Mouse (Mus musculus) G1E (cell line): Measurements from ENCODE around the gene Cdh18. TPM values are rescaled to one million over a fixed set of nuclear protein-coding genes. Genes with fewer than 3 reads are reported as not detected.
"Not testable (repeated sequence)": the region's sequence is repeated elsewhere in the genome, so short reads cannot be mapped to it uniquely, and the experiment has no call there.

Experiments
- ATAC-seq: 2 replicates; pipeline ENCODE4 v1.8.0; 2016; ENCODE audit warnings: mild to moderate bottlenecking; ENCODE audit not compliant: insufficient number of reproducible peaks, poor library complexity, low FRiP score, severe bottlenecking; ENCODE audit errors: extremely low read depth
- DNase-seq: peaks from one replicate; pipeline ENCODE4 v3.0.0; 2012; ENCODE audit warnings: low spot score
- H3K27me3 ChIP-seq: 2 replicates; pipeline ENCODE4 v1.6.1; 2012; ENCODE audit warnings: mild to moderate bottlenecking, low read length, inconsistent platforms; ENCODE audit not compliant: insufficient read depth
- H3K36me3 ChIP-seq: replicated peaks from 2 replicates; pipeline ENCODE3; 2012; ENCODE audit warnings: mild to moderate bottlenecking, inconsistent platforms
- H3K4me1 ChIP-seq: 2 replicates; pipeline ENCODE4 v1.6.1; 2012; ENCODE audit warnings: low read depth, low read length, inconsistent platforms, mixed read lengths; ENCODE audit not compliant: insufficient read depth
- H3K4me3 ChIP-seq: 2 replicates; pipeline ENCODE4 v1.5.1; 2012; ENCODE audit warnings: low read depth, mild to moderate bottlenecking, inconsistent platforms, low read length, moderate library complexity, mixed read lengths
- H3K9me3 ChIP-seq: replicated peaks from 2 replicates; pipeline ENCODE4 v1.6.1; 2012; ENCODE audit warnings: inconsistent platforms
- CTCF ChIP-seq: IDR thresholded peaks from 2 replicates; pipeline ENCODE4 v1.5.1; 2012; ENCODE audit warnings: low read depth, low read length, inconsistent platforms, mixed read lengths
- GATA1 ChIP-seq: IDR thresholded peaks from 2 replicates; pipeline ENCODE4 v1.6.1; 2012; ENCODE audit warnings: borderline replicate concordance, low read length, inconsistent platforms, mixed read lengths
- GATA2 ChIP-seq: IDR thresholded peaks from 2 replicates; pipeline ENCODE4 v1.6.1; 2012; ENCODE audit warnings: low read depth, low read length, inconsistent platforms, borderline replicate concordance
- POLR2AphosphoS5 ChIP-seq: IDR thresholded peaks from 2 replicates; pipeline ENCODE4 v1.6.1; 2012; ENCODE audit warnings: low read depth, low read length, inconsistent platforms; ENCODE audit not compliant: insufficient replicate concordance
- TAL1 ChIP-seq: conservative IDR thresholded peaks from 2 replicates; pipeline ENCODE4 v1.6.1; 2012; ENCODE audit warnings: low read depth, low read length, inconsistent platforms, mixed read lengths
- polyA plus RNA-seq: library from polyadenylated mRNA; stranded (reverse); fragments of >175 nt; gene quantifications from 2 replicates; pipeline ENCODE4 v1.2.3, GENCODE M21; 2012
- total RNA-seq, 2 experiments: library from RNA; stranded (forward) in 1 of 2; stranded (reverse) in 1 of 2; fragments of 200-1000 nt in 1 of 2; fragments of >200 nt in 1 of 2; fragmentation: Nextera tagmentation in 1 of 2; gene quantifications; 2 replicates each; pipeline ENCODE4 v1.2.3; 2014 to 2017

Gene Cdh18
- total and polyA plus RNA-seq, 3 experiments, result 0.16 TPM; not detected in 2

DNA sequence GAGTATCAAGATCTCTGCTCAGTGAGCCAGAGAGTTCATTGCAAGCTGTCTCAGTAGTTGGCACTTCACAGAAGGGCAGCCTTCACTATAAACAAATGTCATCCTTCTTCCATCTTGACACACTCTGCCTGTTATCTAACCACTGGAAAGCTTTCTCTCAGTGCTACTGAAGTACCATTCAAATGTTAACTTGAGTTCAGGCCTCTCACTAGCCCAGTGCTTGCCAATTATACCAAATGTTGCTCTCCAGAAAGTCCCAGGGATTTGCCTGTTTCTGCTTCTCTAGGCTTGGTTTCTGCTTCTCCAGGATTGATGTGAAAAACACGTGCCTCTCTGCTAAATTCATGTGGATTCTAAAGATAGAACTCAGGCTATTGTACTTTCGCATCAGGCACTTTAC, 681.8 kb downstream of the Cdh18 start:
- no peaks in the 10 kb centered on the region for H3K27me3 ChIP-seq
- no peaks in the 10 kb centered on the region for H3K9me3 ChIP-seq
- DNase-seq (no peak), ATAC-seq (no peak)
- no peaks in the 10 kb centered on the region for H3K4me1 ChIP-seq
- TF ChIP-seq CTCF, result no peak
- TF ChIP-seq POLR2AphosphoS5, result no peak
- TF ChIP-seq GATA2, result no peak
- TF ChIP-seq TAL1, result no peak
- TF ChIP-seq GATA1, result no peak
- H3K36me3 ChIP-seq, result no peaks in the 10 kb centered on the region
- no peak overlapping the region for H3K4me3 ChIP-seq

DNA sequence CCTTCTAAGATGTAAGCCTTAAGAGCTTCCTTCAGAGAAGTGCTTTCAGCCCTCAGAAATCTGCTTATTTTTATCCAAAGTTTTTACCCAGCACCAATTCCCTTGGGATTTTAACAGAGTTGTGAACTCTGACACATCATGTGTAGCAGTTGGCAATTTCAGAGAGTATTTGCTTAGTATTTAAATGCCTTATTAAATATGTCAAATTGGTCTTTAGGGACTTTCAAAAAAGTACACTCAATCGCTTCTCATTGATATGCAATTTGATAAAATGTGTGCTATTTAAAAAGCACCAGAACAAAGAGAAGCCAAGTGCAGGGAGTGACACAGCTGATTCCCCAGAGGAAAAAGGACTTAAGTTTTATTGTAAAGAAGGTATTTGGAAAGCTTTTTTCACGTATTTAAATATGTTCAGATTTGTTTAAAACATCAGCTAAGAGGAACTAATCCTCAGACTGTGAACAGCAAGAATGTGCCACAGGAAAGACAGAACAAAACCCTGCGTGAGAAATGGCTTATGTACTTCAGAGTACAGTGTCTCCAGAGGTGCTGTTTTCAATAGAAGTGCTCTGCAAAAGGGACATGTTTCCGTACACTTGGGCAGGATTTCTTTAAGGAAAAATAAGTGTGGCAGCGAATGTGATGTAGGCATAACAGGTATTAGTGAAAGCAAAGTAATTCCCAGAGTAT, 709.1 kb downstream of the Cdh18 start:
- TF ChIP-seq TAL1, result no peak
- TF ChIP-seq CTCF, result no peak
- no peaks in the 10 kb centered on the region for H3K4me1 ChIP-seq
- DNase-seq, result no peak
- no peak for ATAC-seq
- H3K4me3 ChIP-seq, result no peak overlapping the region
- no peaks in the 10 kb centered on the region for H3K27me3 ChIP-seq
- no peaks in the 10 kb centered on the region for H3K36me3 ChIP-seq
- H3K9me3 ChIP-seq, result no peaks in the 10 kb centered on the region

DNA sequence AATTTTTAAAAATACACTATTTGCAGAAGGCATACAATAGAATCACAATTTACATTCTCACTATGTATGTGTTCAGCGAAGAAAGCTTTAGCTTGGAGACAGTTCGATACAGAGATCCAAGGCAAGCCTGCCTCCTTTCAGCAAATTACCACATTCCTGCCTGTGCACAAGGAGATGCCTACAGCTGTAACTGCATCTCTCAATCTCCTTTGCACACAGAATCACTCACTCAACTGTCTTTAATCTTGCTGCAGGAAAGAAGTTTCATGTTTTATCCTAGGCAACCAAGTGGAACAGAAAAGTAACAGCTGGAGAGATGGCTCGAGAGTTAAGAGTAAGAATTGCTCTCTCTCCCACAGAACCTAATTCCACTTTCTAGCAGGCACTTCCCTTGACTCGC, 729.6 kb downstream of the Cdh18 start:
- Histone ChIP-seq H3K9me3 (no peaks in the 10 kb centered on the region), H3K27me3 (no peaks in the 10 kb centered on the region), H3K36me3 (no peaks in the 10 kb centered on the region), H3K4me3 (no peak overlapping the region), H3K4me1 (no peaks in the 10 kb centered on the region)
- DNase-seq (no peak), ATAC-seq (no peak)
- no peak for TF ChIP-seq GATA2
- TF ChIP-seq CTCF, result no peak
- no peak for TF ChIP-seq GATA1
- no peak for TF ChIP-seq POLR2AphosphoS5

DNA sequence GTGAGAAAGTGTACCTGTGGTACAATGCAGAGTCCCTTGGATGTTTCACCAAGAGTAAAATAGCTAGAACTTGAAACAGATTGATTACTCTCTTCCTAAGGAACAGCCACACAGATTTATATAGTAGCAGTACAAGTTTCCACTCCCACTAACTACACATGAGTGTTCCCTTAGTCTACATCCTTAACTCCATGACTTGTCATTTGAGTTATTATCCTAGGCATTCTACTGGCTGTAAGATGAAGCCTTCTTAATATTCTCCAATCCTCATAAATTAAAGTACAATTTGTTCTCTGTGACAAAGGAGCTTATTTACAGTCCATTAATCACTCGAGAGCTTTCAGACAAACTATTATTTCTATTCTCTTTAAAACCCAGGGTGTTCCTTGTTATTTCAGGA, 756.2 kb downstream of the Cdh18 start:
- Histone ChIP-seq H3K27me3 (no peaks in the 10 kb centered on the region), H3K4me1 (no peaks in the 10 kb centered on the region), H3K4me3 (no peak overlapping the region), H3K36me3 (no peaks in the 10 kb centered on the region), H3K9me3 (no peaks in the 10 kb centered on the region)
- ATAC-seq, result no peak
- TF ChIP-seq POLR2AphosphoS5 (no peak), CTCF (no peak), GATA1 (no peak), TAL1 (no peak), GATA2 (no peak)
- DNase-seq, result no peak

DNA sequence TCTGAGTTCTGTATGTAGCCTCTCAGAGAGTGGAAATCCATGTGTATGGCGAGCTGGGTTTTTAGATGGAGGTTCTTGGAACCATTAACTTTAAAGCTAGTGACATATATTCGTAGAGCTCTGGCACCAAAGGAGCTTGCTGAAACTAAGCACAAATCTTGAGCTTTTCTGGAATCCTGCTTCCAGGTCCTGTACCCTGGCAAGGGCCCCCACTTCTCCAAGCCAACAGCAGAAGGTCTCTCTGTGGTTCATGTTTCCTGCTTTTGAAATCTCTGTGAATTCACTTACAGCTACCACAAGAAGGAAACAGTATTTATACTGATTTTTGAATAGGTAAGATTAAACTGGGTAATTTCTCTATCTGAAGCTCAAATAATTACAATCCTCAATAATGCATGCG, 767.9 kb downstream of the Cdh18 start:
- no peaks in the 10 kb centered on the region for H3K36me3 ChIP-seq
- no peak for ATAC-seq
- no peak for TF ChIP-seq TAL1
- no peak for TF ChIP-seq GATA2
- no peak for TF ChIP-seq CTCF
- no peak for TF ChIP-seq POLR2AphosphoS5
- TF ChIP-seq GATA1, result no peak
- no peak for DNase-seq
- no peak overlapping the region for H3K4me3 ChIP-seq
- no peaks in the 10 kb centered on the region for H3K4me1 ChIP-seq
- no peaks in the 10 kb centered on the region for H3K9me3 ChIP-seq
- no peaks in the 10 kb centered on the region for H3K27me3 ChIP-seq

DNA sequence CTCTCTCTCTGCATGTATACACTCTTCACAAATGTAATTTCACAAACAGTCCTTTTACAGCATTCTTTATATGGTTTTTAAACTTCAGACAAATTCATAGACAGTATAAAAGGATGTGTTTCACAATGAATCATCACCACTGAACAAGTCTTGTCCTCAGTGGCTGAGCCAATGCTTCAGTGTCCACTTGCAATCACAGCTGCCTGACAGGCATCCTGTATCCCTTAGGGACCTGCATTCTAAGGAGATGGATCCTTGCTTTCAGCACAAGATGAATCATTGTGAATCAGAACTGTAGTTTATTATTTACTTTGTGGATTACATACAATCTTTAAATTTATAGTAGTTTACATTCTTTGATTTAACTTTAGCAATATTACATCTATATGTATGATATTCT, 768.6 kb downstream of the Cdh18 start:
- H3K4me3 ChIP-seq, result no peak overlapping the region
- H3K36me3 ChIP-seq, result no peaks in the 10 kb centered on the region
- no peaks in the 10 kb centered on the region for H3K9me3 ChIP-seq
- DNase-seq, result no peak
- H3K4me1 ChIP-seq, result no peaks in the 10 kb centered on the region
- H3K27me3 ChIP-seq, result no peaks in the 10 kb centered on the region
- TF ChIP-seq CTCF (no peak), GATA1 (no peak), GATA2 (no peak), POLR2AphosphoS5 (no peak), TAL1 (no peak)
- no peak for ATAC-seq

DNA sequence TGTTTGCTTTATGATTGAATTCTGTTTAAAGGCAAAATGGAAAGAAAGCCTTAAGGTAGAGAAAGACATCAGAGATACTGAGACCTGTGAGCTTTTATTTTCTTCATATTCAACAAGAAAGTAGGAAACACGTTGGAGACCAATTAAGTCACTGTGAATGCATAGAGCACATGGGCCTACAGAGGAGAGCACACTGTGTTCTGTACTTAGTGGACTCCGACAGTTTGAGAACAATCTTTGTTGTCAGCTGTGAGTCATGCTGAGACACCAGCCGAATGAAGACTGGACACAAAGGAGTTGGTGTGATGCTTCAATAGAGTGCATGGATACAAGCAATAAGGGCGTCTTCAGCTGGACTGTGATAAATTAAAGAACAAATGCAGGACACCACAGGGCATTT, 791.5 kb downstream of the Cdh18 start:
- DNase-seq, H3K27me3 ChIP-seq: not testable (repeated sequence)

More for the DNA sequence above, 791.5 kb downstream of the Cdh18 start:
- not testable (repeated sequence) for H3K9me3 ChIP-seq, H3K4me3 ChIP-seq, H3K4me1 ChIP-seq, H3K36me3 ChIP-seq, ATAC-seq
